Mouse (Mus musculus) forebrain, embryonic 15.5 days (tissue): ENCODE measurements around the gene Letm1. TPM values are rescaled to one million over a fixed set of nuclear protein-coding genes. Genes with fewer than 3 reads are reported as not detected.
A peak's percentile ranks its signal among the peaks of the same experiment; 100 is the strongest.

Experiments used
- ATAC-seq: fragments of 200-750 bp; cut with Nextera tagmentation; replicated peaks from 2 replicates; pipeline ENCODE4 v1.8.0; 2017; ENCODE audit warnings: mild to moderate bottlenecking, moderate TSS enrichment, moderate library complexity
- H3K27ac ChIP-seq: fragments of 300-500 bp; sonication (generic); replicated peaks from 2 replicates; pipeline ENCODE4 v1.5.1; 2015; ENCODE audit warnings: mild to moderate bottlenecking, inconsistent platforms
- H3K27me3 ChIP-seq: fragments of 300-500 bp; sonication (generic); 2 replicates; pipeline ENCODE4 v1.6.1; 2015; ENCODE audit warnings: inconsistent platforms
- H3K36me3 ChIP-seq: fragments of 300-500 bp; sonication (generic); 2 replicates; pipeline ENCODE4 v1.6.1; 2015; ENCODE audit warnings: mild to moderate bottlenecking, inconsistent platforms
- H3K4me1 ChIP-seq: fragments of 300-500 bp; sonication (generic); 2 replicates; pipeline ENCODE4 v1.6.1; 2015; ENCODE audit warnings: inconsistent platforms
- H3K4me2 ChIP-seq: fragments of 300-500 bp; sonication (generic); replicated peaks from 2 replicates; pipeline ENCODE4 v1.6.1; 2015; ENCODE audit warnings: mild to moderate bottlenecking, inconsistent platforms
- H3K4me3 ChIP-seq: fragments of 300-500 bp; sonication (generic); 2 replicates; pipeline ENCODE4 v1.5.1; 2015; ENCODE audit warnings: mild to moderate bottlenecking, inconsistent platforms
- H3K9ac ChIP-seq: fragments of 300-500 bp; sonication (generic); replicated peaks from 2 replicates; pipeline ENCODE4 v1.6.1; 2015; ENCODE audit warnings: mild to moderate bottlenecking, inconsistent platforms
- H3K9me3 ChIP-seq: fragments of 300-500 bp; sonication (generic); 2 replicates; pipeline ENCODE4 v1.6.1; 2016; ENCODE audit warnings: inconsistent platforms
- WGBS: fragments of 180-500 bp; shearing (Covaris S2); methylation state at CpG from one replicate; pipeline ENCODE4 v1.1.7; 2015; ENCODE audit warnings: mixed read lengths; 5-methylcytosine and 5-hydroxymethylcytosine counted together
- polyA plus RNA-seq: library from polyadenylated mRNA; unstranded; fragments of >200 nt; fragmentation: Nextera tagmentation; extraction: Ambion mirVana; gene quantifications from 2 replicates; pipeline ENCODE4 v1.2.1, GENCODE M21; 2015

Gene Letm1
- polyA plus RNA-seq, 1 experiment from 2014 or later: 69.5 TPM

DNA sequence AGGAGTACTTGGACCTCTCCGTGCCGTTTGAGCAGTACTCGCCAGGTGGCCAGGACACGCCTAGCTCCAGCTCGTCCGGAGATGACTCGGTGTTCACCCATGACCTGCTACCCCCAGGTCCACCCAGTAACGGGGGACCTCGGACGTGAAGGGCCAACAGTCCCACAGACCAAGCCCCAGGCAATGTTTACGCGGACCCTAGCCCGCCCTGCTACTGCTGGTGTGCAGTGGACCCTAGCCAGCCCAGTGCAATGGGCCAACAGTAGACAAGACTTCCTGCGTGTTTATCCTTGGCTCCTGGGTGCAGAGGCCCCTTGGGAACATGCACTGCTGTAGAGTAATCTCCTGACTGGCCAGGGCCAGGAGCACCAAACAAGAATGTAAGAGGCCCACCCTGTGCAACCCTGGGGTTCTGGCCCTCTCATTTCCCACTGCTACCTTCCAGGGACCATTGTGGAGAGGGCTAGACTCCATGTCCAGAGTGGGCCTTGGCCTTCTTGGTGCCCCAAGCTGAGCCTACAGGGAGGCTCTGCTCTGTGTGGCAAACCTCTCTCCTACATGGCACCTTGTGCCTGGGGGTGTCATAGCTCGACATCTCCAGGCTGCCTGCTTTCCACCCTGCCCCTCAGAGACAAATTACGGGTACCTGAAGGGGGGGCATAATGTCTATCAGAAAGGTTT lies 47.1 kb downstream of the Letm1 start:
- H3K4me2 ChIP-seq: no peak overlapping the region
- H3K9me3 ChIP-seq: no peaks in the 10 kb centered on the region
- no peaks in the 10 kb centered on the region for H3K27me3 ChIP-seq
- peaks cover 12% of the 10 kb centered on the region; the same call in 1 of the 2 replicates for H3K36me3 ChIP-seq
- ATAC-seq: no peak
- no peak overlapping the region for H3K9ac ChIP-seq
- H3K4me1 ChIP-seq: no peaks in the 10 kb centered on the region; the same call in 1 of the 2 replicates
- H3K27ac ChIP-seq: no peak overlapping the region
- WGBS: 87% methylated on average over 16 of the region's 16 CpGs
- no peak overlapping the region for H3K4me3 ChIP-seq

- ATAC-seq: no peak
- Histone ChIP-seq H3K36me3 (peaks cover 9% of the 10 kb centered on the region; the same call in 1 of the 2 replicates), H3K9ac (no peak overlapping the region), H3K9me3 (no peaks in the 10 kb centered on the region), H3K4me3 (no peak overlapping the region), H3K27me3 (no peaks in the 10 kb centered on the region), H3K4me1 (no peaks in the 10 kb centered on the region; the same call in 1 of the 2 replicates), H3K4me2 (no peak overlapping the region), H3K27ac (0 out of 2 replicates have a peak overlapping the region, but pooled peaks have one; percentile 4)
- 91% methylated on average over 12 of the region's 12 CpGs for WGBS
Measured at GRCm38 (mm10) chr5:33733837-33734236, 48.8 kb downstream of the Letm1 start.

- H3K27me3 ChIP-seq: no peaks in the 10 kb centered on the region
- no peak for ATAC-seq
- no peak overlapping the region; the same call in 1 of the 2 replicates for H3K27ac ChIP-seq
- H3K36me3 ChIP-seq: peaks cover 9% of the 10 kb centered on the region; the same call in 1 of the 2 replicates
- 64% methylated on average over 21 of the region's 21 CpGs for WGBS
- H3K9ac ChIP-seq: no peak overlapping the region
- H3K9me3 ChIP-seq: no peaks in the 10 kb centered on the region
- no peak overlapping the region for H3K4me3 ChIP-seq
- H3K4me1 ChIP-seq: peaks cover 7% of the 10 kb centered on the region
- 0 out of 2 replicates have a peak overlapping the region, but pooled peaks have one; percentile 11 for H3K4me2 ChIP-seq
Measured at GRCm38 (mm10) chr5:33731051-33731450, 51.6 kb downstream of the Letm1 start.

- peaks cover 9% of the 10 kb centered on the region; the same call in 1 of the 2 replicates for H3K36me3 ChIP-seq
- no peaks in the 10 kb centered on the region for H3K9me3 ChIP-seq
- 53% methylated on average over 5 of the region's 5 CpGs for WGBS
- H3K4me2 ChIP-seq: no peak overlapping the region
- no peaks in the 10 kb centered on the region for H3K27me3 ChIP-seq
- ATAC-seq: no peak
- H3K27ac ChIP-seq: no peak overlapping the region; the same call in 1 of the 2 replicates
- H3K4me3 ChIP-seq: no peak overlapping the region
- no peak overlapping the region for H3K9ac ChIP-seq
- peaks cover 13% of the 10 kb centered on the region for H3K4me1 ChIP-seq
Measured at GRCm38 (mm10) chr5:33730516-33730915, 52.1 kb downstream of the Letm1 start.

- peaks cover 28% of the 10 kb centered on the region for H3K4me1 ChIP-seq
- H3K27me3 ChIP-seq: 0 out of 2 replicates have a peak, but pooled peaks cover 2% of the 10 kb centered on the region
- H3K4me3 ChIP-seq: no peak overlapping the region
- peaks cover 3% of the 10 kb centered on the region; the same call in 1 of the 2 replicates for H3K36me3 ChIP-seq
- 0 out of 2 replicates have a peak overlapping the region, but pooled peaks have one; percentile 7 for H3K4me2 ChIP-seq
- 75% methylated on average over 7 of the region's 7 CpGs for WGBS
- no peak overlapping the region for H3K27ac ChIP-seq
- no peak for ATAC-seq
- no peak overlapping the region for H3K9ac ChIP-seq
- H3K9me3 ChIP-seq: no peaks in the 10 kb centered on the region
Measured at GRCm38 (mm10) chr5:33728841-33729240, 53.8 kb downstream of the Letm1 start.

DNA sequence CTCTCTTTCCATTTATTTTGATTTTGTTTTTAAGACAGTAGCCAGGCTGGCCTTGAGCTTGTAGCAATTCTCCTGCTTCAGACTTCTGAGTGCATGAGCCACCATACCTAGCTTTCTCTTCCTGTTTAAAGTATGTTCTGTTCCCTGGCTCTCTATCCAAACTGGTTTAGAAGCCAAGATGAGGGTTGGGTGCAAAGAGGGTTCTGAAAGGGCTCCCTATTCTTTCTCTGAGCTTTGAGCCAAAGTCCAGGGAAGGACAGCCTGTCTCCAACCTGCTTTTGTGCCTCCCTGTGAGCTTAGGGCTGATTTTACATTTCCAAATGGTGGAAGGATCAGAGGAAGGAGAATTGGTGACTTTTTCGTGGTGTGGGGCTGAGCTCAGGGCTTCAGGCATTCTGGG lies 55.7 kb downstream of the Letm1 start:
- no peak overlapping the region for H3K9ac ChIP-seq
- H3K4me1 ChIP-seq: peaks cover 42% of the 10 kb centered on the region
- H3K36me3 ChIP-seq: no peaks in the 10 kb centered on the region
- WGBS: 58% methylated on average over 1 of the region's 1 CpGs
- H3K4me3 ChIP-seq: no peak overlapping the region
- H3K27me3 ChIP-seq: 0 out of 2 replicates have a peak, but pooled peaks cover 4% of the 10 kb centered on the region
- H3K4me2 ChIP-seq: no peak overlapping the region
- no peak for ATAC-seq
- no peaks in the 10 kb centered on the region for H3K9me3 ChIP-seq
- H3K27ac ChIP-seq: no peak overlapping the region

GRCm38 (mm10) chr5:33726081-33726647 lies 56.5 kb downstream of the Letm1 start:
- no peak overlapping the region for H3K9ac ChIP-seq
- H3K4me1 ChIP-seq: peaks cover 50% of the 10 kb centered on the region
- no peaks in the 10 kb centered on the region for H3K36me3 ChIP-seq
- no peaks in the 10 kb centered on the region for H3K9me3 ChIP-seq
- H3K27ac ChIP-seq: peak overlapping the region; percentile 47
- no peak for ATAC-seq
- WGBS: 54% methylated on average over 7 of the region's 7 CpGs
- H3K4me3 ChIP-seq: peak overlapping the region; percentile 9
- H3K27me3 ChIP-seq: 0 out of 2 replicates have a peak, but pooled peaks cover 4% of the 10 kb centered on the region
- peak overlapping the region; percentile 95 for H3K4me2 ChIP-seq

DNA sequence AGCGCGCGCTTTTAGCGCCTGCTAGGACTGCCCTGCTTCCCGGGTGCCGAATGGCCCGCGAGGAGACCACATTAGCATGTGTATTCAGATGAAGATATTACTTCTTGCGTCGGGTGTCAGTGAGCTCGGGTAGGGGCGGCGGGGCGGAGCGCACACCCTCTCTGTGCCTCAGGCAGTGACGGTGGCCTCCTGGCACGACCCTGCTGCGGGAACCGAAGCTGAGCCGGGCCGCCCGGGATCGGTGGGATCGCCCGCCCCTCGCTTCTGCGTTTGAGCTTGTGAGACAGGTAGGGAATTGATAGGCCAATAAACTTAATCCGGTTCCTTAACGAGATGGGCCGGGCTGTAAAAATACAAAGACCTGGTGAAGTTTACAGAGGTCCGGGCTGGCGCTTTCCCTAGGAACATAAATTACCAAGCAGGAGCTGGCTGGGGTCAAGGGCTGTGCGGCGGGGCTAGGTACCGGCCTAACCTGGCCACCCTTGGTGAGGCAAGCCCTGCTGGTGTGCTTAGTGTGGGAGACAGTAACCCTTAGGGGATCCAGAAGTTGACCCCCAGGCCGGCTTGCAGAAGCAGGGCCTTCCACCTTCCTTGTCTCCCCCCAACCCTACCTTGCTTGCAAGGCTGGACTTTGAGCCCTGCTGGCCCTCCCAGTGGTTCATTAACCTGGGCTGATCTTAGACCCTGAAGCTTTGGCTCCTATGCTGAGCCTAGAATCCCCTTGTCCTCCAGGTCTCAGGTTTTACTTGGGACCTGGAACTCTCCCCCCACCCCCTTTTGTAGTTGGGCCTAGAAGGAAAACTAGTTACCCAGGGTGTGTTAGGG lies 58.8 kb downstream of the Letm1 start:
- 0 out of 2 replicates have a peak, but pooled peaks cover 4% of the 10 kb centered on the region for H3K27me3 ChIP-seq
- peak overlapping the region; percentile 73 for H3K4me3 ChIP-seq
- no peaks in the 10 kb centered on the region for H3K36me3 ChIP-seq
- H3K9ac ChIP-seq: peak overlapping the region; percentile 72
- H3K9me3 ChIP-seq: no peaks in the 10 kb centered on the region
- ATAC-seq: peak; percentile 31
- H3K4me2 ChIP-seq: peak overlapping the region; percentile 95
- peak overlapping the region; percentile 75 for H3K27ac ChIP-seq
- H3K4me1 ChIP-seq: peaks cover 54% of the 10 kb centered on the region
- WGBS: 1% methylated on average over 36 of the region's 36 CpGs

- Histone ChIP-seq H3K4me2 (peak overlapping the region; percentile 95), H3K4me1 (peaks cover 54% of the 10 kb centered on the region), H3K36me3 (no peaks in the 10 kb centered on the region), H3K27me3 (0 out of 2 replicates have a peak, but pooled peaks cover 4% of the 10 kb centered on the region), H3K4me3 (peak overlapping the region; percentile 73), H3K9ac (peak overlapping the region; percentile 72), H3K9me3 (no peaks in the 10 kb centered on the region), H3K27ac (peak overlapping the region; percentile 75)
- no peak; the same call in 1 of the 2 replicates for ATAC-seq
- under 1% methylated on average over 61 of the region's 61 CpGs for WGBS
Measured at GRCm38 (mm10) chr5:33723019-33723640, 59.5 kb downstream of the Letm1 start.

GRCm38 (mm10) chr5:33722266-33723018 lies 60.2 kb downstream of the Letm1 start:
- under 1% methylated on average over 53 of the region's 53 CpGs for WGBS
- peak overlapping the region; percentile 73 for H3K4me3 ChIP-seq
- H3K9me3 ChIP-seq: no peaks in the 10 kb centered on the region
- ATAC-seq: peak; percentile 30; the same call in 1 of the 2 replicates
- H3K4me1 ChIP-seq: peaks cover 54% of the 10 kb centered on the region
- 0 out of 2 replicates have a peak, but pooled peaks cover 4% of the 10 kb centered on the region for H3K27me3 ChIP-seq
- peak overlapping the region; percentile 95 for H3K4me2 ChIP-seq
- no peaks in the 10 kb centered on the region for H3K36me3 ChIP-seq
- H3K27ac ChIP-seq: peak overlapping the region; percentile 75
- H3K9ac ChIP-seq: peak overlapping the region; percentile 72
